Mouse (Mus musculus): ENCODE results near the gene Vav3.

Vav3 gene

DNA sequence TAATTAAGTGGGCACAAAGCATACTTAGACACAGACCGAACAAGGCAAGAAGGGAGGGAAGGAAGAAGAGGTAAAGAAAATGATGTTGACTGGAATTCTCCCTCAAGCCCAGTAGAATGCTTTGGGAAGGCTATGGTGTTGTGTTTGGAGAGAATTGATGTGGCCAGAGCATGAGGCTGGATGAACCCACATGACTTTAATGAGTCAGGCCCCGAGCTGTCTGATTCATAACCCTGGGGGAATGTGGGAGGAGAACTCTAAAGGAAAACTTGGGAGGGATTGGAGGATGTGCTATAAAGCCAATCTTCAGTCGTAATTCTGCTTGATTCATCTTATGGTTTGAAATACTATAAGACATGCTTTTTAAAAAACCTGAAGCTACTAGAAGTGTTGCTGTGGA, 175.0 kb downstream of the Vav3 start:
- no peak for DNase-seq

DNA sequence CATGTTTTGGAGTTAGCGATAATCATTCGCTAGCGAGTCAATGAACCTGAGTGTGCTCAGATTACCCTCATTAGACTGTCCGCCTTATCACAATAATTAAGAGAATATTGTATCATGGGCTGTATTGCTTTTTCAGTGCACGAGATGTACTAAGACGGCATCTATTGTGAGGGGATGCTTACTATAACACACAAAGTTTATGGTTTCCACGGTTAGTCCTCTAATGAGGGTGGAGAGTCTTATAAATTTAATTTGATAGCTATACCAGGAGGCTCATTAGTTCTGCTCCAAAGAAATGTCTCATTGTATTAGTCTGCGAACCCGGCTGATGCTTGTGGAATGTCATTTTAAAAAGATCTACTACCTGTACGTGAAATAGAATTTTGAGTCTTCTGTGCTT, 175.9 kb downstream of the Vav3 start:
- DNase-seq: no peak

DNA sequence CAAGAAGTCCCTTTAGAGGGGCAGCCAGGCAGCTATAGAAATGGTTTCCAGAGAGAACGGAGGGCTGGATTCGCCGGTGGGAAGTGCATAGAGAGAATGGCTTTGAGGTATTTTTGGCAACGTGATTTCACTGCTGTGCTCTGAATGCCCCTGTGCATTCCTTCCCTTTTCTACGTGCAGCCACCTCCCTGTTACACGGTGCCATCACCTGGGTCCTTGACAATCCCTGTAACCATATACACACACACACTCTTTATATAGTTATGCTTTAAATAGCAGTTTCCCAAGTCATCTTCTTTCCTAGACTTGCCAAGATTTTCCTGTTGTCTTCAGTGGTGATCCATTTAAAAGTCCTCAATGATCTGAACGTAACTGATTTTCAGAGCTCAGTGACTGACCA, 181.7 kb downstream of the Vav3 start:
- no peak for DNase-seq

DNA sequence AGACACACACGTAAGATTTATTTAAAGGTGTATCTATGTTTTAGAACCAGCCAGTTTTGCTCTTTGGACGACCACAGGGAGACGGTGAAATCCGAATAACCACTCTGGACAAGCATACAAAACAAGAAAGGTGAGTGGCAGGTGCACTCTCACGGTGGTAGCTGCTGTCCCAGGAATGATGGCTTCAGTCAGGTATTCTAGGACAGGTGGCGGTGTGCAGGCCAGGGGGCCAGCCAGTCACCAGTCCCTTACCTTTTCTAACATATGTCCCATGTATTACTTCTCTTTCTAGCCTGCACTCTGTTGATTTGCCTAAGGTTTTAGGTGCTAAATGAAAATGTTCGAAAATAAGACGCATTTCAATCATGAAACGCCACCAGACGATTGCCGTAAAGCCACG, 185.4 kb downstream of the Vav3 start:
- DNase-seq: no peak

DNA sequence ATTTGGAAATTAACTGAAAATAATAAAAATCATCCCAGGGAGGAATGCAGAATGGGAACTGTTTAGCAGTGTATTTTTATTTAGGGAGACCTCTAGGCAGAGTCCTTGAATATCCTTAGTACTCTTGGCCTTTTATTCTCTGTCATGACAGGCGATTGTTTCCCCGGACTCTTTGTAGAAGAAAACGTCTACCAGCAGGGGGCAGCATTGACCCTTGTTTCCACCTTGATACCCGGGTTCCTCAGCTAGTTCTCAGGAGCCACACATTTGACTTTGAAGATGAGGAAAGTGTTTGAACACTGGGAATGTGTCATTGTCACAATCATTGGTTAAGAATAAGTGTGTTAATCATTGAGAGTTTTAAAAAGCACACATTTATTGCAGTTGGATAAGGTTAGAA, 185.8 kb downstream of the Vav3 start:
- peak; percentile 92 for DNase-seq

DNA sequence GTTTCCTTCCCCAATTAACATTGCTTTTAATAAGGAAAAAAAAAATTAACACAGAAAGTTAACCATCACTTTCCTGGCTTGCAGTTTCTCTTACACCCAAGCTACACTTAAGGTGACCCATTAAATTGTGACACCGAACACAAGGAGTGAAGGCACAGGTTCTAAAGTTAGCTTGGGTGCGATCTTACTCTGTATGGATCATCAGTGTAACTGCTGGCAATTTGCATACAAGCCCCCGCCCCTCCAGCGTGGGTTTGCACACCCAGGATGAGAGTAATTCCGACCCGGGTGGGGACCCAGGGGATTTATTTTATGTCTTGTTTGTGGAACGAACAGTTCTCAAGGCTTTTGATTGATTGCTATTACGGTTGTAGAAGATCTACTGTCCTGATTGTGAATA, 186.2 kb downstream of the Vav3 start:
- no peak for DNase-seq

DNA sequence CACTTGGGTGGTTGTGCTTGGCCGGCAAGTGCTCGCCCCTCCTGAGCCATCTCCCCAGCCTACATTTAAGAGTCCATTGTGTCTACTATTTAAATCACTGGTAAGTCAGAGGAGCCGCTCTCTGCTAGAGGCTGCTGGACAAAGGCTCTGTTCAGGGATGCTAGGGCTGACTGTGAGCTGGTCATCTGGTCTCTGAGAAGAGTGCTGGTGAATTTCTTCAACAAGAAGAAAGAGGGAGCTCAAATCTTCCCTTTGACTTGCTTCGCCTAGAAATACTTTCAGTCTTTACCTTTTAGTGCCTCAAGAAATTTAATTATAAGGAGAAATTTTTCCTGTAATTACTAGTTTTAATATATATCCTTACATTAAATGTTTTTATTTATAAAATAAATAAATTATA, 188.2 kb downstream of the Vav3 start:
- DNase-seq: no peak

DNA sequence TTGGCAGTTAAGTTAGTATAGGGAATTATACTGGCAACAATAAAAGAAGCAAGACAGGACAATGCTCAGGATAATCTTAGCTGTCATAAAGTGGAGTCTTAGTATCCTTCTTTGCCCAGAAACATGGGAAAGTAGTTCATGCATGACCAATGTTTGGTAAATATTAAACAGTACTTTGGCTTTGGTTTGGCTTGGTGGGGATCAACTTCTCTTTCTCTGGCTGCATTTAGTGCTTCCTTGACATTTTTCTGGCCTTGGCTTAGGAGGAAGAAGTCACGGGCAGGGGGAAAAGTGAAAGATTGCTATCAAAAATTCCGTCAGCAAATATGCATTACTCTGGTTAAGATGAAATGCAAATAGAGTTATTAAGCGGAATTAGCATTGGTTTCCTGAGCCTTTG, 197.2 kb downstream of the Vav3 start:
- DNase-seq: no peak

DNA sequence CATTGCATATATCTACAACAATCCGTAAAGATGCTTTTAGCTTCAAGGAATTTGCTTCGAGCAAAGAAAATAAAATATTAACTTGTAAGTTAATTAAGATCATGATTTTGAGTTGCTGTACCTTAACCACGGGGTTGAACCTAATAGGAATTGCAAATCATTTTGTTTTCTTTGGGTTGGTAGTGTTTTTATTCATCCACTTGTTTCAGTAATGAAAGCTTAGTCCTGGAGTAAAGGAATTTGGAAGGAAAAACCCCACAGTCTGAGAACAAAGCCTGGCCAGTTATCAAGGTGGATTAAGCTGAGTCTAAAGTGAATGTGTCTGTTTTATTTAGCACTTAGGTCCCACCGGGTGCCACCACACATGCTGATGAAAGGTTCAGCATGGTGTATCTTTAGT, 199.6 kb downstream of the Vav3 start:
- no peak for DNase-seq

DNA sequence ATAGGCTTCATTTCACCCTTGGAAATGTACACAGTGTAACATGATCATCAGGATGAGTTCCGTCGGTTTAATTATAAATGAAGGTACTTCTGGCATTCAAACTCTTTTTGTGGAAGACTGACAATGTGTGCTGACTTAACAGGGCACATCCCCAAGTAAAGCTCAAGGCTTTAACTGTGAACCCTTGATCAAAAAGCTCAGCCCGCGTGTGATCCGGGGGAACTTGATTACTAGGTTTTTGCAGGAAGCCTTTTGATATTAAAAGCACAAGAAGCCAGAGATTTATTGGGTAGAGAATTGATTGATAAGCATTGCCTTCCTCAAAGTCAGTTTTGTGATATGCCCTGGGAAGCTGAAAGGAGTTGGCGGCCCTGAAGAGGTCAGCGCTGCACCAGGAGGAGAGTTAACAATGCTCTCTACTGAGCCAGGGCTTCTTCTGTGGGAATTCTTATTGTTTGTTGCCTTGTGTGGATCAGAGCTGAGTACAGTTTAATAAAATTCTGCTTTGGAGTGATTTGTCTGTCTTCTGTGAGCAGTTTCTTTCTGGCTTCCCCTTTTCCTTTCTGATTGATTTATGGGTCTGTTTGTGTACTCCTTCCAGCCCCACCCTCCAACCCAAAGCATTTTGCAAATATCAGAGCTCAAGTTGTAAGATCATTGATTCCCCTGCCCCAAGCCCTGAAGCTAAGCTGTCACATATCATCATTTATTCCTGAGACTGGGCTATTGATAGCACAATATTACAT, 204.2 kb downstream of the Vav3 start:
- no peak for DNase-seq

DNA sequence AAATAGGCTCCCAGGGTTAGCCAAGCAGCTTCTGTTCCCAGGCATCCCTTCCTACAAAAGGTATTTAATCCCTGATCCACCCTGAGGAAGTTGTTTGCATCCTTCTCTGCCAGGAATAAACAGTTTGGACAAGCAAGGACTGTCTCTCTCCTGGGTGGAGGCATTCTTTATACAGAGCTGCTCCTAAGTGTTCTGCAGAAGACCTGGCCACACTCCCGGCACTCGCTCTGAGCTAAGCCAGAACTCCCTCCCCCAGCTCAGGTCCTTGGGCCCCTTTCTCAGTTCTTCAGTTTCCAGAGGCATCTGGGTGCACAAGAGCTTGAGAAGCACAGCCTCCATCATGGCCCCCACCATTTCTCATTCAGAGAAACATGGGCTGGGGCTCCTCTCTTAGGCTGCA, 216.9 kb downstream of the Vav3 start:
- no peak for DNase-seq

DNA sequence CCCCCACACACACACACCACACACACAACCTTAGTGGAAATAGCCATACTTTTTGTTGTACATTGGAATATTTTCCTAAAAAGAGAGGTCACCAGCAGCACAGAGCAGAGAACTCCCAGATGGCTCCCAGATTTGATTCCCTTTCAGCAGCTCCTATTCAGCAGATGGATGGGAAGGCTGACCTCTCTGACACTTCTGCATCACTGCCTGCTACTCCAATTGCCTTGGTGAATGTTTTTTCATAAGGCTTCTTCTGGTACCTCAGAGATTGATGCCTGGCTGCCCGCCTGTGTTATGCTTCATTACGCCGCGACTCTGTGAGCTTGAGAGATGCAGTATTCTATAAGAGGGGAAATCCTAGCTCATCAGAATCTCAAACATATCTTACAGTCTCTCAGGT, 220.8 kb downstream of the Vav3 start:
- no peak for DNase-seq

DNA sequence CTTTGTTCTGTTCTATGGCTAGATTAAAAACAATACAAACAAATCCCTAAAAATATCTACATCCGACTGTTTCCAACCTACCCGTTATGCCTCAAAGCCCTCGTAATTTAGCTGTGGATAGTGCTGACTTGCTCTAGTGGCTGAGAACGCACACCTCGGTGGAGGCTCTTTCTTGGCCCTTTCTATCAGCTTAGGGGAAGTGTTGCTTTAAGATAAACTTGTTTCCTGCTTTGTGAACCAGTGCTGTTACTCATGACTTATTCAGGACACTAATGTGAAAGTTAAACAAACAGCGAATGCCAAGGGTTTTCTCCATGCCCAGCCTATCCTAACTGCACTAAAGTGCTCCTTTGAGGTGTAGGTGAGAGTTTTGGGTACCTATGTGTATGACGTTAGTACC, 221.3 kb downstream of the Vav3 start:
- DNase-seq: no peak

DNA sequence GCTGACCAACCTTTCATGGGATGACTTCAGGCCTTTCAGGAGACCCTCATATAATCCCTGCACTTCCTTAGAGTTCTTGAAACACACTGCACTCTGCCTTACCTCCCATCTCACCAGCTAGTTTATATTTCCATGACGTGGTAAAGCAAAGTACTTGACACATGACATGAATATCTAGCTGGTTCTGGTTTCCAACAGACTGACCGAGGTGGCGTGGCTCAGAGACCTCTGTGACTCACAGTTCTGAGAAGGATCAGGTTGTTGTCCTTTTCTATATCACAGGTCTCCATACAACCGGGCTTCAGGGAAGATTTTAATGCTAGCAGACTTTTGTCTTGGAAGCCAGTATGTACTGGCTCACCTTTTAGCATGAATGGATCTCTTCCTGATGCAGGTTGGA, 221.8 kb downstream of the Vav3 start:
- no peak for DNase-seq

DNA sequence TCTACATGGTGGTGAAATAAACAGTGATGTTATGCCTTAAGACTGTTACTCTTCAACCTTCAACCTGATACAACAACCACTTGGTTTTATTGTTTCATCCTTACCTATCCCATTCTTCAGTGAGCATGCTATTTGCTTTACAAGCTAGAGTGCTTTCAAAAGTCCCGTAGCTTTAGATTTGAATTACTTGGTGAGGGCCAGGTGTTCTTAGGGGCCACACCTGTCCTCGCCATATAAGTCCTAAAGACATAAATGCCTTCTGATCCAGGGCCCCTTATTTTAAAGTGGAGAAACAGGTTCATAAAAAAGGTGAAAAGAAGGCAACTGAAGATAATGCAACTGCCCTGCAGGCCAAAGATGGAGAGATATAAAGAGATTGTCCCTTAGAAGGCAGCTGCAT, 224.0 kb downstream of the Vav3 start:
- DNase-seq: no peak

DNA sequence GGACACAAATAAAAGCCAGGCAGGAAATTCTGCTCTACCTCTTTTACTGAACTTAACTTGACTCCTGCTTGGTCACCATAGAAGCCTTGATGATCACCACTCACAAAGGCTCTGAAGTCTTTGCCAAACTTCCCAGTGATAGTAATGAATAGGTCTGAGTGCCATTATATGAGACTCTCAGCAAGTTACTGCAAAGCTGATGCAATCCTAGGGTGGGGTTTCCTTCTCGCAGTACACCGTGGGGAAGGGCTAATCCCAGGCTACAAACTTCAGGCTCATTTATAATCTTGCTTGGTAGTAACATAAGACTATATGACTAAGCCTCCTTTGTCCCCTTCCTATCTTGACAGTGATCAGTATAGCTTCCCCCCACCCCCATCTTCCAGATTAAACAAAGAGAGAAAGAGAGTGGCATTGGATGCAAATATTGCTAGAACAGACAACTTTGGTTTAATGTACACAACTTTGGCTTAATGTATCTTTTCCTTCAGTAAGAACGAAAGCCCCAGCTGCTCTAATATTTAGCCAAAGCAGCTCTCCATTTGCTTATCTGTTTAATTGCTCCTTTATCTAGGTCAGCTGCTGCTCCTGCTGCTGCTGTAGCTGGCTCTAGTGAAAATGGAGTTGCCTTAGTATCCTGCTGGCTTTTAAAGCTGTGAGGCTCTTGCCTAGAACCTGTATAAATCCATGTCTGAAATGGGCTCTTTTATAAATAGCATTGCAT, 228.3 kb downstream of the Vav3 start:
- DNase-seq: no peak

DNA sequence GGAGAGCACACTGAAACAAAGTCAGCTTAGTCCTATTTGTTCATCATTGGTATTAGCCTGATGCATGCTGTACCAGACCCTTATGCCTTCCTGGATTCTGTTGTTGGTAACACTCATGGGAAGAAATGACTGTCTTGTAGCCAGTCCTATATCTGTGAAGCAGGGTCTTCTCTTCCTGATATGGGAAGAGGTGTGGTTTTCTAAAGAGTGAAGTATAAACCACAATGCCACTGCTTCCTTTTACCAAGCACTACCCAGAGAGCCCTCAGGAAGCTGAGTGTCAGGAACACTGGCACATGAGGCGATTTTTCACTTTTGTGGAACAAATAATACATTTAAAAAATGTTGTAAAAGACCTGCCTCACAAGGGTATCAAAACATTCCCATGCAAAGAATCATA, 231.0 kb downstream of the Vav3 start:
- no peak for DNase-seq

DNA sequence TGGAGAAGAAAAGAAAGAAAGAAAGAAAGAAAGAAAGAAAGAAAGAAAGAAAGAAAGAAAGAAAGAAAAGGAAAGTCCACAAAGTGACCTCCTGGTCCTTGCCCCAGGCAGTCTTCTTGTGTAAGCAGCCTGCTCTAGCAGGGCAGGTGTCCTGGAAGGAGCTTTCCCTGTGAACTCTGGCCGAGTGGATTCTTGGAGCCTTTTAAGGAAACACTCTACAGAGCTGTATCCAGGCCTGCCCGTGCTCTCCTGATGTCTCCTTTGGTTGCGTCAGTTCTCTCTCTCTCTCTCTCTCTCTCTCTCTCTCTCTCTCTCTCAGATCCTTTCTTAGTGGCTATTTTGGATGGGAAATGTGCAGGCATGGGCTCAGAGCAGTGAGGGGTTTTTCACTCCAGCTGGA, 232.4 kb downstream of the Vav3 start:
- no peak for DNase-seq

DNA sequence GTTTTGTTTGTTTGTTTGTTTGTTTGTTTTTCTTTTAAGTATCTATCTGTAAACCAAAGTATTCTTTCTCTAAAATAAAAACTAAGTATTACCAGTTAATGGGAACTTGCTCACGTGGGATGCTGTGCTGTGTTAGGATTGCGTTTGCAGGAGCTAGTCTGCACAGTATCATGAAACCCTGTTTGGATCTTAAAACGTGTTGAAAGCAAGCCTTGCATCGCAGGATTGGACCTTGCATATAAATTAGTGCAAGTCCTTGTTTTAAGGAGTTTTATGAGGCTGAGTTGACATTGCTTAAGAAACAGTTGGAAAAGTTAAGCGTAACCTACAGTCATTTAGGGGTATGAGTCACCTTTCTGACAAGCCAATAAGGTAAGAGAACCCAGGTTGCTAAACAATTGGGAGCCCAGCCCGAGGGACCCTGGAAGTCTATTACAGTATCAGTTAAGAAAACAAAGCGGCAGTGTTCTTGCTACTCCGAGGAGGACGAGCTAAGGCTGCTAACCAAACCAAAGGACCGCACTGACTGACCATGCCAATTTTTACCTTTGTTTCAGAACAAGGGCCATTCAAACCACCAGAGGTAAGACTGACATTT, 233.2 kb downstream of the Vav3 start:
- no peak for DNase-seq

DNA sequence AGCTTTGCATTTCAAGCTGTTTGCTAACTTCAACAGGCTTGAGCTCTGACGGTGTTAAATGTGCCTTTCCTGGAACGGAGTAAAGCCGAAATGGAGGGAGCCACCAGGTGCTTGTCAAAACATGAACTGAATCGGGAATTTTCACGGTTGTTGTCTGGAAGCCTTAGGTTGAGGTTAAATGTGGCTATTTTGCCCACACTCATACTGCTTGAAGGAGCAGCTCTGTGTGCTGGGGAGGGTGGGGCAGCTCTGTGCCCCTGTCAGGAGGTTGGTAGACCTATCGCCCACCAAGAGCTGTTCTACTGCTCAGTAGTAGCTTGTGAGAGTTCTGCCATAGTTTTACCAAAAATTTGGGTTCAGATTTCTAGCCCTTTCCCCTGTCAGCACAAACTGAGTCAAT, 233.7 kb downstream of the Vav3 start:
- no peak for DNase-seq

DNA sequence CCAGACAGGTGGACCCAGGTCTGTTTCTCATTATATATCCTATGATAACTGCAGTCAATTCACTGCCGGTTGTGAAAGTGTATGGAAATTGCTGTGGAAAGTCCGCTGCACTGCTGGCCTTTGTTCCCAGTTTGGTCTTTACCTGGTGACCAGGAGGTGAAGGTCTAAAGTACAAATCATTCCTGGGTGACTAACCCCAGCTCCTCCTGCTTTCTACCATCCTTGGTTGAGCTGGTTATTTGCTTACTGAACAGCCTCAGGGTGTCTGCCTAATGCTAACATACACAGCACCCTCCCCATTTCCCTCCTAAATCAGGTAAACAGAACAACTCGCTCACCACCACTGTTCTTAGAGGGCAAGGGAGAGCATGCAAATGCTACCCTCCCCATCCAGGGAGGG, 237.9 kb downstream of the Vav3 start:
- DNase-seq: no peak

DNA sequence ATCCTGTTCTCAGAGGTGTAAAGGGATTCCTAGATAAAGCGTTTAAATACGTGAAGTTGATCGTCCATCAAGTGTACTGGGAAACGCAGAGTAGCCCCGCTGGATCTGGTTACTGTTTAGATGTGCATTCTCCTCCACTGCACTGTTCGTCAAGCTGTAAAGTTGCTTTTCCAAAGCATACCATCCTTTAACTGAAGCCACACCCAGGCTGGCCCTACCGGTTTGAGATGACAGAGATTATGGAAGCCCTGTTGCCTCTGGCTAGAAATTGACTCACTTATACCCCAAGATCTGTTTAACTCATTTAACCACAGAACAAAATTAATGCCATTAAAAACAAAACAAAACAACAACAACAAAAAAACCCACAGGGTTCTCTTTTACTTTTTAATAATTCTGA, 238.5 kb downstream of the Vav3 start:
- no peak for DNase-seq

DNA sequence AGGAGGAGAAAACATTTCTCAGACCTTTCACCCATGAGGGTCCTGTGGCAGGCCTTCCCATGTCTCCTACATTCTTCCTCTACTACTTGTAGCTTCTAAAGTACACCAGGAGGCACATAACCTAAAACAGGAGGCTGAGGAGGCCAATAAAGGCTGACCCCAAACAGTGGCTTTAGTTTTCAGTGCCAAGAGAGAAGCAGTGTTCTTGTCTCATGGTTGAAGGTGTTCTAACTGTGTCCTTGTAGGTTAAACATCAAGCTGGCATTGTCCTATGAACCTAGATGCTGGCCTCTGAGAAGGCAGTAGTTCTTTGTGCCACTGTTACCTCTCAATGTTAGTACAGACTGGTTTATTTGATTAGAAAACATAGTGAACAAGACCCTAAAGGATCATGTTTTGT, 245.5 kb downstream of the Vav3 start:
- no peak for DNase-seq

DNA sequence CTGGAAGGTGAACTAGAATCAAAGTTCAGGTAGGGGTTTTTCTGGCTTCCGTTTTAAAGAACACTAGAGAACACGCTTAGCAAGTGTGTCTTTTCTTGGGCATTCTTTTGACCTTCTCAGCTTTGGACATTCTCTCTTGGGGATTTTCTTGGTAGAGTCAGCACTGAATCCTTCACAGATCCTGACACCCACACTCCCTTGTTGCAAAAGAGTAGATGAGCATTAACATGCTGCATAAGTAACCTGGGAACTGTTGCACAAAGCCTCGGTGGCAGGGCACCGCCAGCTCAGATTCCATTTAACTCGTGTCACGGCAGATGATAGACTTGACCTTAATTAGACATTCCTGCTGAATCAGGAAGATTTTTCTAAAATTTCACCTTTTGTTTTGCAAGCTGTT, 252.5 kb downstream of the Vav3 start:
- DNase-seq: no peak

DNA sequence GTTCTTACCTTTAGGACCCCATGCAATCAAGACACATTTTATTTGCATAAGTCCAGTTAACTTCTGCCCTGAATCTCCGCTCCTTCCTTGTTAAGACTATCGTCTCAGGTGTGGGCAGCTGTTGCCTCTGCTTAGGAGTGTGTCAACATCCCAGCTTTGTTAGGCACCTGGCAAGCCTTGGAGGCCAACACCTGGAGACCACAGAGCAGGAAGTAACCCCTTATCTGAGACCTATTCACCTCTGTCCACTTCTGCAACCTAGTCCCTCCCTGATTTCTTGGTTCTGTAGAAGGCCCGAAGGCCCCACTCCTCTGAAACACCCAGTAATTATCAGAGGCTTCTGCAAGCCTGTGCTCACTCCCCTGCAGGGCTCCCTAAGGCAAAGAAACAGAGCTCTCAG, 255.6 kb downstream of the Vav3 start:
- DNase-seq: no peak
